Mouse (Mus musculus) heart, embryonic 14.5 days (tissue): Measurements from ENCODE around the gene Ctdsp2. TPM values are rescaled to one million over a fixed set of nuclear protein-coding genes. Genes with fewer than 3 reads are reported as not detected.

ENCODE experiments used
- microRNA counts: library from miRNA; unstranded; fragments of <30 nt; microRNA quantifications from one replicate; lab custom pipeline; 2016
- microRNA-seq: library from miRNA; unstranded; fragments of <30 nt; microRNA quantifications from one replicate; pipeline ENCODE4, GENCODE M21; 2016
- polyA plus RNA-seq: library from polyadenylated mRNA; unstranded; fragments of >200 nt; fragmentation: Nextera tagmentation; extraction: Ambion mirVana; gene quantifications from 2 replicates; pipeline ENCODE4 v1.2.1, GENCODE M21; 2014

Gene Ctdsp2
- polyA plus RNA-seq, 1 experiment from 2014 or later, result 64.4 TPM

MicroRNAs encoded within 50 kb of the gene (microRNA counts, 519-probe panel; counts per million panel counts)
- 4,584 counts per million, percentile 78 among the panel's probes with 10 or more counts for microRNA mmu-miR-26a (lab: Ali Mortazavi, UCI)
- 322 counts per million, percentile 70 among the panel's probes with 10 or more counts for microRNA mmu-miR-546 (lab: Ali Mortazavi, UCI)

Small RNA genes lying within 50 kb of the gene (microRNA-seq; reads per million reads assigned to microRNA genes)
- gene Mir26a-2 (49.2 reads per million, percentile 43 among the genes with 10 or more reads in this experiment), gene Mir546 (not detected)

Other genes with a start within 250 kb of the Ctdsp2 start
- 9.4 and 10.0 TPM in 2 replicates for gene Atp23, start 77.4 kb upstream of the Ctdsp2 start, polyA plus RNA-seq
- 0.19 and 0.39 TPM in 2 replicates for gene Avil, start 22.0 kb downstream of the Ctdsp2 start, polyA plus RNA-seq
- gene Tsfm, start 52.1 kb downstream of the Ctdsp2 start, polyA plus RNA-seq, result 84.6 and 85.0 TPM in 2 replicates
- 36.3 and 37.1 TPM in 2 replicates for gene Mettl1, start 62.7 kb downstream of the Ctdsp2 start, polyA plus RNA-seq
- 0.16 and 0.30 TPM in 2 replicates for gene Eef1akmt3, start 62.8 kb downstream of the Ctdsp2 start, polyA plus RNA-seq
- not detected in 2 replicates for gene Cyp27b1, start 69.5 kb downstream of the Ctdsp2 start, polyA plus RNA-seq
- 0.16 and 0.39 TPM in 2 replicates for gene March9, start 81.5 kb downstream of the Ctdsp2 start, polyA plus RNA-seq
- gene Cdk4, start 84.8 kb downstream of the Ctdsp2 start, polyA plus RNA-seq, result 929 and 946 TPM in 2 replicates
- 99.1 and 101 TPM in 2 replicates for gene Tspan31, start 91.5 kb downstream of the Ctdsp2 start, polyA plus RNA-seq
- gene Agap2, start 96.6 kb downstream of the Ctdsp2 start, polyA plus RNA-seq, result 0.27 TPM in 1 of 2 replicates, not detected in the other
- 27.7 and 28.3 TPM in 2 replicates for gene Os9, start 142.4 kb downstream of the Ctdsp2 start, polyA plus RNA-seq
- gene B4galnt1, start 186.5 kb downstream of the Ctdsp2 start, polyA plus RNA-seq, result 1.5 and 2.0 TPM in 2 replicates
- gene Slc26a10, start 201.9 kb downstream of the Ctdsp2 start, polyA plus RNA-seq, result 17.4 and 19.3 TPM in 2 replicates
- 18.2 and 22.8 TPM in 2 replicates for gene Arhgef25, start 211.4 kb downstream of the Ctdsp2 start, polyA plus RNA-seq
- 73.3 and 75.7 TPM in 2 replicates for gene Dtx3, start 217.0 kb downstream of the Ctdsp2 start, polyA plus RNA-seq
- 17.6 and 22.8 TPM in 2 replicates for gene Pip4k2c, start 232.9 kb downstream of the Ctdsp2 start, polyA plus RNA-seq